Mouse (Mus musculus) CH12.LX (cell line): ENCODE data around the gene Slc5a10. TPM values are rescaled to one million over a fixed set of nuclear protein-coding genes. Genes with fewer than 3 reads are reported as not detected.

Source experiments
- DNase-seq: peaks from one replicate; pipeline ENCODE4 v3.0.0-alpha.2; 2013; ENCODE audit errors: extremely low read depth
- H3K27ac ChIP-seq: 2 replicates; pipeline ENCODE4 v1.5.1; 2012; ENCODE audit warnings: low read depth, mild to moderate bottlenecking, control low read depth, moderate library complexity; ENCODE audit not compliant: insufficient read depth
- H3K27me3 ChIP-seq: replicated peaks from 2 replicates; pipeline ENCODE3; 2012; ENCODE audit warnings: inconsistent platforms
- H3K36me3 ChIP-seq, 2 experiments: replicated peaks in 1 of 2; 2 replicates each; pipeline versions ENCODE3 to v1.6.1; 2012; ENCODE audit warnings: inconsistent platforms in 1 of 2, low read length in 1 of 2, mild to moderate bottlenecking in 1 of 2, mixed read lengths in 1 of 2, moderate library complexity in 1 of 2; ENCODE audit not compliant: control insufficient read depth in 1 of 2, insufficient read depth in 1 of 2
- H3K4me1 ChIP-seq, 2 experiments: 2 replicates each; pipeline ENCODE4 v1.6.1; 2012; ENCODE audit warnings: inconsistent platforms in 1 of 2, moderate library complexity in 1 of 2; ENCODE audit not compliant: insufficient read depth in 2 of 2, control insufficient read depth in 1 of 2
- H3K4me2 ChIP-seq: 2 replicates; pipeline ENCODE4 v1.6.1; 2012; ENCODE audit warnings: low read depth, mild to moderate bottlenecking, control low read depth; ENCODE audit not compliant: poor library complexity, insufficient read depth, severe bottlenecking
- H3K4me3 ChIP-seq, 3 experiments: fragments of 150-350 bp in 1 of 3; sonication (generic) in 1 of 3; replicated peaks in 1 of 3; 2 replicates each; pipeline versions ENCODE3 to v1.5.1; 2011 to 2012; ENCODE audit warnings: low read depth in 2 of 3, low read length in 2 of 3, mild to moderate bottlenecking in 2 of 3, moderate library complexity in 2 of 3, control low read depth in 1 of 3, improper control_type of control experiment in 1 of 3, inconsistent platforms in 1 of 3, mixed read lengths in 1 of 3; ENCODE audit not compliant: poor library complexity in 1 of 3
- H3K79me2 ChIP-seq: replicated peaks from 2 replicates; pipeline ENCODE4 v1.6.1; 2012; ENCODE audit warnings: mild to moderate bottlenecking, moderate library complexity; ENCODE audit not compliant: control insufficient read depth, poor library complexity, insufficient read depth, severe bottlenecking; ENCODE audit errors: extremely low read depth
- H3K9ac ChIP-seq: 2 replicates; pipeline ENCODE4 v1.6.1; 2012; ENCODE audit warnings: low read depth, mild to moderate bottlenecking, control low read depth, moderate library complexity; ENCODE audit not compliant: insufficient read depth
- H3K9me3 ChIP-seq: replicated peaks from 2 replicates; pipeline ENCODE3; 2012; ENCODE audit warnings: low read length, inconsistent platforms, mixed read lengths
- BHLHE40 ChIP-seq: IDR thresholded peaks from 2 replicates; pipeline ENCODE4 v1.6.1; 2011; ENCODE audit warnings: mild to moderate bottlenecking, low read depth, low read length, improper control_type of control experiment
- CHD1 ChIP-seq: IDR thresholded peaks from 2 replicates; pipeline ENCODE4 v1.6.1; 2012; ENCODE audit warnings: low read depth, low read length, improper control_type of control experiment, inconsistent platforms
- CHD2 ChIP-seq: IDR thresholded peaks from 2 replicates; pipeline ENCODE4 v1.6.1; 2011; ENCODE audit warnings: low read length, improper control_type of control experiment
- CTCF ChIP-seq, 2 experiments: IDR thresholded peaks in 1 of 2; conservative IDR thresholded peaks in 1 of 2; 2 replicates each; pipeline ENCODE4 v1.5.1; 2011 to 2012; ENCODE audit warnings: low read depth in 2 of 2, low read length in 2 of 2, improper control_type of control experiment in 1 of 2, inconsistent platforms in 1 of 2, mild to moderate bottlenecking in 1 of 2, moderate library complexity in 1 of 2
- E2F4 ChIP-seq: IDR thresholded peaks from 2 replicates; pipeline ENCODE4 v1.6.1; 2011; ENCODE audit warnings: low read depth, low read length, improper control_type of control experiment; ENCODE audit not compliant: insufficient replicate concordance
- ELF1 ChIP-seq: IDR thresholded peaks from 2 replicates; pipeline ENCODE4 v1.6.1; 2014; ENCODE audit warnings: low read depth, mild to moderate bottlenecking, inconsistent platforms, low read length, improper control_type of control experiment
- EP300 ChIP-seq: IDR thresholded peaks from 2 replicates; pipeline ENCODE4 v1.6.1; 2011; ENCODE audit warnings: low read length, improper control_type of control experiment
- ETS1 ChIP-seq: conservative IDR thresholded peaks from 2 replicates; pipeline ENCODE4 v1.6.1; 2012; ENCODE audit warnings: low read depth, mild to moderate bottlenecking, inconsistent platforms, low read length, improper control_type of control experiment, moderate library complexity
- GABPA ChIP-seq: IDR thresholded peaks from 2 replicates; pipeline ENCODE4 v1.6.1; 2012; ENCODE audit warnings: low read depth, low read length, improper control_type of control experiment, inconsistent platforms; ENCODE audit not compliant: insufficient replicate concordance
- HCFC1 ChIP-seq: IDR thresholded peaks from 2 replicates; pipeline ENCODE4 v1.6.1; 2012; ENCODE audit warnings: low read depth, mild to moderate bottlenecking, inconsistent platforms, low read length, improper control_type of control experiment
- IRF4 ChIP-seq: IDR thresholded peaks from 2 replicates; pipeline ENCODE4 v1.6.1; 2014; ENCODE audit warnings: low read depth, mild to moderate bottlenecking, inconsistent platforms, low read length, improper control_type of control experiment
- JUN ChIP-seq: IDR thresholded peaks from 2 replicates; pipeline ENCODE4 v1.6.1; 2011; ENCODE audit warnings: low read depth, mild to moderate bottlenecking, low read length, improper control_type of control experiment, moderate library complexity; ENCODE audit not compliant: insufficient read depth
- JUND ChIP-seq: conservative IDR thresholded peaks from 2 replicates; pipeline ENCODE4 v1.6.1; 2011; ENCODE audit warnings: low read depth, low read length, improper control_type of control experiment
- KAT2A ChIP-seq: IDR thresholded peaks from 2 replicates; pipeline ENCODE4 v1.6.1; 2012; ENCODE audit warnings: low read length, improper control_type of control experiment, inconsistent platforms; ENCODE audit not compliant: insufficient replicate concordance
- MAFK ChIP-seq: IDR thresholded peaks from 2 replicates; pipeline ENCODE4 v1.6.1; 2011; ENCODE audit warnings: low read length, improper control_type of control experiment; ENCODE audit not compliant: insufficient replicate concordance
- MAX ChIP-seq: IDR thresholded peaks from 2 replicates; pipeline ENCODE4 v1.6.1; 2011; ENCODE audit warnings: low read length, improper control_type of control experiment
- MAZ ChIP-seq: IDR thresholded peaks from 2 replicates; pipeline ENCODE4 v1.6.1; 2012; ENCODE audit warnings: low read depth, mild to moderate bottlenecking, inconsistent platforms, low read length, improper control_type of control experiment, moderate library complexity
- MEF2A ChIP-seq: IDR thresholded peaks from 2 replicates; pipeline ENCODE4 v1.6.1; 2014; ENCODE audit warnings: low read depth, mild to moderate bottlenecking, inconsistent platforms, low read length, improper control_type of control experiment, borderline replicate concordance
- MXI1 ChIP-seq: IDR thresholded peaks from 2 replicates; pipeline ENCODE4 v1.6.1; 2011; ENCODE audit warnings: mild to moderate bottlenecking, low read depth, low read length, improper control_type of control experiment
- MYC ChIP-seq: IDR thresholded peaks from 2 replicates; pipeline ENCODE4 v1.6.1; 2011; ENCODE audit warnings: low read depth, mild to moderate bottlenecking, improper control_type of control experiment, low read length
- NELFE ChIP-seq: IDR thresholded peaks from 2 replicates; pipeline ENCODE4 v1.6.1; 2011; ENCODE audit warnings: low read depth, low read length, improper control_type of control experiment
- NRF1 ChIP-seq: IDR thresholded peaks from 2 replicates; pipeline ENCODE4 v1.6.1; 2014; ENCODE audit warnings: low read depth, mild to moderate bottlenecking, inconsistent platforms, low read length, improper control_type of control experiment, moderate library complexity
- PAX5 ChIP-seq: IDR thresholded peaks from 2 replicates; pipeline ENCODE4 v1.6.1; 2012; ENCODE audit warnings: low read length, inconsistent platforms, mixed read lengths
- POLR2A ChIP-seq: IDR thresholded peaks from 2 replicates; pipeline ENCODE4 v1.6.1; 2011; ENCODE audit warnings: low read depth, mild to moderate bottlenecking, improper control_type of control experiment, low read length
- POLR2AphosphoS2 ChIP-seq: IDR thresholded peaks from 2 replicates; pipeline ENCODE4 v1.6.1; 2011; ENCODE audit warnings: low read depth, low read length, improper control_type of control experiment
- RAD21 ChIP-seq: IDR thresholded peaks from 2 replicates; pipeline ENCODE4 v1.6.1; 2011; ENCODE audit warnings: low read depth, mild to moderate bottlenecking, low read length, improper control_type of control experiment, moderate library complexity
- RCOR1 ChIP-seq: conservative IDR thresholded peaks from 2 replicates; pipeline ENCODE4 v1.6.1; 2012; ENCODE audit warnings: low read depth, mild to moderate bottlenecking, inconsistent platforms, low read length, improper control_type of control experiment
- SIN3A ChIP-seq: IDR thresholded peaks from 2 replicates; pipeline ENCODE4 v1.6.1; 2012; ENCODE audit warnings: low read length, improper control_type of control experiment, inconsistent platforms
- SMC3 ChIP-seq: IDR thresholded peaks from 2 replicates; pipeline ENCODE4 v1.6.1; 2011; ENCODE audit warnings: low read depth, low read length, improper control_type of control experiment
- TCF12 ChIP-seq: IDR thresholded peaks from 2 replicates; pipeline ENCODE4 v1.6.1; 2014; ENCODE audit warnings: low read depth, mild to moderate bottlenecking, inconsistent platforms, low read length, improper control_type of control experiment
- UBTF ChIP-seq: IDR thresholded peaks from 2 replicates; pipeline ENCODE4 v1.6.1; 2012; ENCODE audit warnings: low read depth, mild to moderate bottlenecking, inconsistent platforms, low read length, improper control_type of control experiment, moderate library complexity
- USF2 ChIP-seq: conservative IDR thresholded peaks from 2 replicates; pipeline ENCODE4 v1.6.1; 2011; ENCODE audit warnings: low read depth, low read length, improper control_type of control experiment
- ZC3H11A ChIP-seq: IDR thresholded peaks from 2 replicates; pipeline ENCODE4 v1.6.1; 2012; ENCODE audit warnings: low read depth, mild to moderate bottlenecking, inconsistent platforms, low read length, improper control_type of control experiment
- ZKSCAN1 ChIP-seq: IDR thresholded peaks from 2 replicates; pipeline ENCODE4 v1.6.1; 2012; ENCODE audit warnings: low read depth, inconsistent platforms, low read length, improper control_type of control experiment, borderline replicate concordance
- ZMIZ1 ChIP-seq: IDR thresholded peaks from 2 replicates; pipeline ENCODE4 v1.6.1; 2012; ENCODE audit warnings: low read depth, mild to moderate bottlenecking, inconsistent platforms, low read length, improper control_type of control experiment
- ZNF384 ChIP-seq: IDR thresholded peaks from 2 replicates; pipeline ENCODE4 v1.6.1; 2012; ENCODE audit warnings: low read depth, low read length, improper control_type of control experiment, inconsistent platforms
- dilution Hi-C: fragments of 300-500 bp; cut with MboI; formaldehyde crosslinking; loops from 2 replicates; pipeline ENCODE4 v1.14.3; 2020; ENCODE audit warnings: low sequenced_read_pairs; ENCODE audit not compliant: extremely low pct_unique_long_range_greater_than_20kb, extremely low pct_ligation_motif_present
- in situ Hi-C: fragments of 300-500 bp; cut with MboI; formaldehyde crosslinking; loops from 3 replicates; pipeline ENCODE4 v1.14.3; 2019; ENCODE audit warnings: low sequenced_read_pairs, low pct_ligation_motif_present, low pct_unique_long_range_greater_than_20kb, mixed read lengths
- polyA plus RNA-seq: library from polyadenylated mRNA; unstranded; fragments of >175 nt; gene quantifications from 2 replicates; pipeline ENCODE4 v1.2.1, GENCODE M21; 2012; ENCODE audit warnings: low read depth; ENCODE audit not compliant: insufficient read length
- total RNA-seq, 2 experiments: library from RNA; depleted of rRNA; stranded (reverse); fragments of 300-350 nt in 1 of 2; fragments of >200 nt in 1 of 2; gene quantifications; 2 replicates each; pipeline ENCODE4 v1.2.3; 2012 to 2014

Slc5a10 gene
- total and polyA plus RNA-seq, 3 experiments: 0.70 to 1.6 (median 1.4) TPM

- TF ChIP-seq MAFK: no peak
- TF ChIP-seq SMC3: no peak
- TF ChIP-seq, all 38 proteins: peak for 8
These were observed 44.3 kb downstream of the Slc5a10 start (continued) for GRCm38 (mm10) chr11:61676216-61676854.

GRCm38 (mm10) chr11:61675332-61675731 is 45.3 kb downstream of the Slc5a10 start:
- peaks cover 58 to 99% of the 10 kb centered on the region in 2 experiments for H3K4me1 ChIP-seq
- peak; percentile 86 for DNase-seq
- no peaks in the 10 kb centered on the region for H3K9me3 ChIP-seq
- peak overlapping the region; percentile 90 for H3K27ac ChIP-seq
- H3K27me3 ChIP-seq: no peaks in the 10 kb centered on the region
- dilution Hi-C loops (no loop called here), in situ Hi-C loops (no loop called here)
- 0 out of 2 replicates have a peak, but pooled peaks cover 1% of the 10 kb centered on the region for H3K79me2 ChIP-seq
- H3K36me3 ChIP-seq: peaks cover 34 to 39% of the 10 kb centered on the region in 2 experiments
- peak overlapping the region; percentile 40 for H3K4me2 ChIP-seq
- H3K9ac ChIP-seq: peak overlapping the region; percentile 65
- H3K4me3 ChIP-seq: peak overlapping the region in 1 of 3 experiments; percentile 9
- no peak for TF ChIP-seq USF2
- peak; percentile 53; the same call in 1 of the 2 replicates for TF ChIP-seq NELFE
- peak; percentile 50; the same call in 1 of the 2 replicates for TF ChIP-seq JUN
- TF ChIP-seq SIN3A: peak; percentile 73; the same call in 1 of the 2 replicates
- no peak for TF ChIP-seq MAFK
- TF ChIP-seq POLR2AphosphoS2: 0 out of 2 replicates have a peak, but pooled peaks have one; percentile 12
- TF ChIP-seq CHD2: peak; percentile 71
- TF ChIP-seq RAD21: no peak; the same call in 1 of the 2 replicates
- no peak; the same call in 1 of the 2 replicates for TF ChIP-seq JUND
- peak; percentile 91 for TF ChIP-seq IRF4
- TF ChIP-seq MXI1: peak; percentile 72
- TF ChIP-seq ELF1: peak; percentile 44
- peak; percentile 95 for TF ChIP-seq TCF12
- no peak for TF ChIP-seq ZC3H11A
- peak; percentile 41; the same call in 1 of the 2 replicates for TF ChIP-seq ZMIZ1
- no peak; a peak in 1 of 4 replicates for TF ChIP-seq CTCF (conservative IDR thresholded peaks at IDR 0.05 in 1 of 2, IDR thresholded peaks at IDR 0.05 in 1 of 2; ENCODE audit: low read depth in 2 of 2, low read length in 2 of 2)
- TF ChIP-seq BHLHE40: peak; percentile 83
- peak; percentile 88 for TF ChIP-seq EP300
- TF ChIP-seq NRF1: peak; percentile 58
- peak; percentile 98 for TF ChIP-seq CHD1
- TF ChIP-seq GABPA: no peak
- peak; percentile 88 for TF ChIP-seq RCOR1
- 0 out of 2 replicates have a peak, but pooled peaks have one; percentile 28 for TF ChIP-seq UBTF
- no peak; the same call in 1 of the 2 replicates for TF ChIP-seq HCFC1
- TF ChIP-seq MEF2A: peak; percentile 90
- TF ChIP-seq ZNF384: peak; percentile 28; the same call in 1 of the 2 replicates
- TF ChIP-seq E2F4: 0 out of 2 replicates have a peak, but pooled peaks have one; percentile 23
- TF ChIP-seq MAX: peak; percentile 79
- no peak for TF ChIP-seq KAT2A
- peak; percentile 65 for TF ChIP-seq POLR2A
- peak; percentile 90 for TF ChIP-seq ETS1
- peak; percentile 83 for TF ChIP-seq MYC
- peak; percentile 58; the same call in 1 of the 2 replicates for TF ChIP-seq ZKSCAN1
- no peak for TF ChIP-seq PAX5
- peak; percentile 85; the same call in 1 of the 2 replicates for TF ChIP-seq MAZ
